Comparison of ENCODE assay signal across 8 mouse cellular contexts in genomic region chr11:70763582-70763935, GRCm38 (mm10). TPM values are rescaled to one million over a fixed set of nuclear protein-coding genes. Genes with fewer than 3 reads are reported as not detected.
DNase-seq lines count a peak whose midpoint lies in the region; ATAC-seq and TF ChIP-seq lines count a peak whose summit lies in the region.

No protein-coding gene starts in this region.

- no peak for TF ChIP-seq CTCF in bone marrow, adult 2 months (IDR thresholded peaks at IDR 0.05; ENCODE audit: control insufficient read depth, insufficient read depth, low read length)
- TF ChIP-seq CTCF in hindbrain, postnatal 0 days (IDR thresholded peaks at IDR 0.05; ENCODE audit: low read depth) = no peak

- 25% methylated on average over 3 of the region's 3 CpGs for WGBS in bone marrow, adult 2 months
- WGBS in hindbrain, postnatal 0 days = 26% methylated on average over 3 of the region's 3 CpGs
- 33% methylated on average over 3 of the region's 3 CpGs for WGBS in midbrain, embryonic 13.5 days

- H3K36me3 ChIP-seq in hindbrain, postnatal 0 days (ENCODE audit: insufficient read depth, low read length) = 0 out of 2 replicates have a peak, but pooled peaks cover 5% of the 10 kb centered on the region
- H3K36me3 ChIP-seq in midbrain, embryonic 13.5 days = peaks cover 12% of the 10 kb centered on the region

- H3K4me3 ChIP-seq in bone marrow, adult 2 months (replicated peaks; ENCODE audit: control insufficient read depth, low read depth, low read length) = peak overlapping the region; percentile 91
- H3K4me3 ChIP-seq in hindbrain, postnatal 0 days (ENCODE audit: low read length) = peak overlapping the region; percentile 60
- H3K4me3 ChIP-seq in midbrain, embryonic 13.5 days (replicated peaks) = peak overlapping the region; percentile 84

- peak overlapping the region; percentile 75 for H3K9ac ChIP-seq in hindbrain, postnatal 0 days (replicated peaks; ENCODE audit: low read length)
- H3K9ac ChIP-seq in midbrain, embryonic 13.5 days (replicated peaks) = peak overlapping the region; percentile 88

- peak overlapping the region; percentile 79 for H3K4me2 ChIP-seq in hindbrain, postnatal 0 days (ENCODE audit: low read depth, low read length)
- H3K4me2 ChIP-seq in midbrain, embryonic 13.5 days (replicated peaks) = peak overlapping the region; percentile 84

- peak overlapping the region; percentile 58; the same call in 1 of the 2 replicates for H3K27ac ChIP-seq in bone marrow, adult 2 months (ENCODE audit: control insufficient read depth, insufficient read depth, low read depth, low read length, poor library complexity)
- H3K27ac ChIP-seq in hindbrain, postnatal 0 days = peak overlapping the region; percentile 90
- H3K27ac ChIP-seq in midbrain, embryonic 13.5 days = peak overlapping the region; percentile 80

- peaks cover 1% of the 10 kb centered on the region; the same call in 1 of the 2 replicates for H3K4me1 ChIP-seq in bone marrow, adult 2 months (ENCODE audit: control insufficient read depth, insufficient read depth, low read length)
- H3K4me1 ChIP-seq in hindbrain, postnatal 0 days (ENCODE audit: insufficient read depth, low read length) = peaks cover 12% of the 10 kb centered on the region; the same call in 1 of the 2 replicates
- H3K4me1 ChIP-seq in midbrain, embryonic 13.5 days (replicated peaks) = peaks cover 24% of the 10 kb centered on the region

- H3K9me3 ChIP-seq in hindbrain, postnatal 0 days (ENCODE audit: low read length) = no peaks in the 10 kb centered on the region
- H3K9me3 ChIP-seq in midbrain, embryonic 13.5 days = no peaks in the 10 kb centered on the region

- ATAC-seq in hindbrain, postnatal 0 days = peak; percentile 39; the same call in 1 of the 2 replicates
- peak; percentile 48 for ATAC-seq in midbrain, embryonic 13.5 days
- ATAC-seq in activated CD4-positive, CD25-positive, alpha-beta regulatory T cell, adult 4 months = no peak

- no peak for TF ChIP-seq POLR2A in bone marrow, adult 2 months (IDR thresholded peaks at IDR 0.05; ENCODE audit: borderline replicate concordance, control insufficient read depth, low read depth, low read length)

- no peaks in the 10 kb centered on the region for H3K27me3 ChIP-seq in hindbrain, postnatal 0 days (ENCODE audit: insufficient read depth, low read length)
- H3K27me3 ChIP-seq in midbrain, embryonic 13.5 days = no peaks in the 10 kb centered on the region

- peak; percentile 2 for DNase-seq in kidney, adult 18-20 months
- no peak for DNase-seq in kidney, postnatal 10 days
- DNase-seq in hindbrain, postnatal 0 days (ENCODE audit: low spot score) = no peak
- DNase-seq in cerebellum, postnatal 25 days = no peak
- DNase-seq in frontal cortex, postnatal 14 days (ENCODE audit: low spot score in 2 of 2) = no peak

RNA-seq across cellular contexts. Expression of gene Zfp3, which starts 0.5 kb away (rescaled TPM):
- 1.1 and 1.7 TPM in 2 replicates for polyA plus RNA-seq in bone marrow, adult 2 months (2011; ENCODE audit: insufficient read depth, insufficient read length, low replicate concordance, missing spikeins)
- 6.8 and 9.8 TPM in 2 replicates for total RNA-seq in hindbrain, postnatal 0 days (2014; rRNA removed)
- polyA plus RNA-seq in hindbrain, postnatal 0 days (2015; fragmentation: Nextera tagmentation; extraction: Ambion mirVana) = 10.2 and 11.2 TPM in 2 replicates
- polyA plus RNA-seq in midbrain, embryonic 13.5 days (2015; fragmentation: Nextera tagmentation; extraction: Ambion mirVana) = 13.2 and 15.1 TPM in 2 replicates
- 1 to 10 TPM; 3.9 to 5.4 TPM for polyA plus RNA-seq in activated CD4-positive, CD25-positive, alpha-beta regulatory T cell, adult 4 months (2017; shearing (Covaris generic))

RNA-seq across cellular contexts. Expression of gene Scimp, which starts 48.8 kb away (rescaled TPM):
- 1.9 TPM in 1 of 2 replicates, not detected in the other for polyA plus RNA-seq in bone marrow, adult 2 months (2011; ENCODE audit: insufficient read depth, insufficient read length, low replicate concordance, missing spikeins)
- total RNA-seq in hindbrain, postnatal 0 days (2014; rRNA removed) = not detected in 2 replicates
- 0.14 TPM in 1 of 2 replicates, not detected in the other for polyA plus RNA-seq in hindbrain, postnatal 0 days (2015; fragmentation: Nextera tagmentation; extraction: Ambion mirVana)
- polyA plus RNA-seq in midbrain, embryonic 13.5 days (2015; fragmentation: Nextera tagmentation; extraction: Ambion mirVana) = 0.19 TPM in 1 of 2 replicates, not detected in the other
- under 1 TPM in 1 of 2 experiments, not detected in 1; 0.64 TPM for polyA plus RNA-seq in activated CD4-positive, CD25-positive, alpha-beta regulatory T cell, adult 4 months (2017; shearing (Covaris generic))
